Mouse (Mus musculus) lung, postnatal 0 days (tissue): ENCODE results near the gene Cdc42bpb.

ENCODE experiments used
- CTCF ChIP-seq: IDR thresholded peaks from 2 replicates; pipeline ENCODE4 v1.5.1; 2016; ENCODE audit warnings: antibody characterized with exemption, mild to moderate bottlenecking
- EP300 ChIP-seq: IDR thresholded peaks from 2 replicates; pipeline ENCODE4 v1.6.1; 2016; ENCODE audit warnings: antibody characterized with exemption, mild to moderate bottlenecking, control low read depth

- no peak for TF ChIP-seq CTCF
- no peak for TF ChIP-seq EP300
These were observed 10.5 kb downstream of the Cdc42bpb start for GRCm38 (mm10) chr12:111367065-111367464.
